Mouse (Mus musculus): ENCODE measurements at regions not wholly inside any gene's neighbourhood (a gene's known extent, or its start where the extent isn't known, plus 50 kb on each side); places are given as distances from the start of the nearest gene placed in this dataset.

DNA sequence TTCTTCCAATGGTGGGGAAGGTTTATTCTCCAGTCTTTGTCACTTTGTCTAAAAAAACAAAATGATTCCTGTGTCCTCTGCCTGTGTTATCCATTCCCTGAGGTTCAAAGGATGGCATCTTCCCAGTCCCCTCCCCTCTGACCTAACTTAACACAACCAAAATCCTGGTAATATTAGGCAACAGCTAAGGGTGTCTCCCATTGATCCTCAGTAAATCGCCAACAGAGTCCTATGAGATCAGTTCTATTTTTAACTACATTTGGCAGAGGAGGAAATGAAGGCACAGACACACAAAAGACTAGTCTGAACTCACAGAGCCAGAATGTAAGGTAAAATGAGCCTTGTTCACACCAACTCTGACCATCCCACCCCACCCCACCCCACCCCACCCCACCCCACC is 228.8 kb downstream of the Sp3 start:
- DNase-seq = no peak
- no peak overlapping the region for H3K4me3 ChIP-seq (replicated peaks; ENCODE audit: insufficient read depth, low read depth, low read length)
- no peak overlapping the region for H3K27ac ChIP-seq (ENCODE audit: insufficient read depth, low read length)
- WGBS = 19% methylated on average over 1 of the region's 1 CpGs
- TF ChIP-seq POLR2A (IDR thresholded peaks at IDR 0.05; ENCODE audit: borderline replicate concordance, insufficient read depth, low read length) = no peak
- no peak for TF ChIP-seq CTCF (IDR thresholded peaks at IDR 0.05; ENCODE audit: borderline replicate concordance, insufficient read depth, low read depth, low read length)
- peaks cover 5% of the 10 kb centered on the region for H3K4me1 ChIP-seq (ENCODE audit: control insufficient read depth, insufficient read depth, low read length)
- H3K27me3 ChIP-seq (ENCODE audit: control insufficient read depth, insufficient read depth, low read length) = no peaks in the 10 kb centered on the region

DNA sequence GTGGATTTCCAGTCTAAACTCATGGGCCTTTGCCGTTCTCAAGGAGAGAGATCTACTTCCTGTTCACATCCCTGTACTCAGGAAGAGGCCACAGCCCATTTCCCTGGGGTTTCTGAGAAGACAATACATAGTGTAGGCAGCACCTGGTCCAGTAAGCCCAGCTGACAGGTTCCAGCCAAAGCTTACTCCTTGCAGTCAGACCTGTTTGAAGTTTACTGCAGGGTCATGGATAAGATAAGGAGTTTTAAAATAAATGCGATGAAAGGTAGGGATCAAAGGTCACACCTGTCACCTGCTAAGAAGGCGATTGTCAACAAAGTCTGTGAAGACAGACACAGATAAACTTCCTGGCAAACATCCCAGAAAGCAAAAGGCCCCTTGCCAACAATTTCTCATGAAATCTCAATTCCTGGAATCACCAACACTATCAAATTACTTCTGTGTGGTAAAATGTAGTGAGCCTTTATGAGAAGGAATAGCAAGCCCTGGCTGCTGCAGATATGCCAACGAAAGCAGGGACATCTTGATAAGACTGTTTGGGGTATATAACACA is 227.5 kb downstream of the Sp3 start:
- Histone ChIP-seq H3K4me1 (ENCODE audit: control insufficient read depth, insufficient read depth, low read length) (no peaks in the 10 kb centered on the region), H3K4me3 (replicated peaks; ENCODE audit: insufficient read depth, low read depth, low read length) (no peak overlapping the region), H3K27me3 (ENCODE audit: control insufficient read depth, insufficient read depth, low read length) (no peaks in the 10 kb centered on the region), H3K27ac (ENCODE audit: insufficient read depth, low read length) (no peak overlapping the region)
- WGBS = 72% methylated on average over 4 of the region's 4 CpGs
- DNase-seq = no peak
- TF ChIP-seq POLR2A (IDR thresholded peaks at IDR 0.05; ENCODE audit: borderline replicate concordance, insufficient read depth, low read length) (no peak), CTCF (IDR thresholded peaks at IDR 0.05; ENCODE audit: borderline replicate concordance, insufficient read depth, low read depth, low read length) (no peak)

DNA sequence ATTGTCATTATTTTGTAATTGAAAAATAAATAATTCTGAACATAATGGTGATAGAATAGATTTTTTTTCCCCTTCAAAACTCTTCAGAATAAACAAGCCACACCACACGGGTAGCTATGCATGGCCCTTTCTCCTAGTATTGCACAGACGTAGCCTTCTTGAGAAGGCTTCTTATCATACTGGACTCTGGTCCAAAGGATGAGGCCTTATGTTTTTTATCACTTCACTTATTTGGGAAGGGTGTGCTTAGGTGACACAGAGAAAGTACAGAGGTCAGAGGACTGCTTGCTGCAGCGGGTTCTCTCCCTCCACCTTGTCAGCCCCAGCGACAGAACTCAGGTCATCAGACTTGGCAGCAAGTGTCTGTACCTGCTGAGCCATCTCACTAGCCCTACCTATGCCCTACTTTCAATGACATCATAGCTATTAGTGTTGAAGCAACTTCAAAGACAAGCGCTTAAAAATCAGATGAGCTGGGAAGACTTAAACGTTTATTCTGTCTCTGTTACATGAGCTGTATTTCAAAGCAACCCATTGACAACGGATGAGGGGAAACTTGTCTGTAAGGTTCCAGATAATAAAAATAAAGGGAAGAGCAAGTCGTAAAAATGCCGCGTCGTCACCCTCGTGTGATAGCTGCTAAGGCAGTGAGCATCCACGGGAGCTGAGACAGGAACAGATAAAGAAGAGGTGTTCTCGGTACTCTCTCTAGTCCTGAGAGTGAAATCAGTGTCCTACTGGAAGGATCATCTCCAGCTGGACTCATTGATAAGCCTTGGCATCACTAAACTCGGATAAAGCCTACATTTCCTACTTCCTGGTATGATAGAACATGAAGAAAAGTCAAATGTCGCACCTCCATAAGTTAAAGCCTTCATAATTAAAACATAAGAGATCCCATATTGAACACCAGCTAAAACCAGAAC is 226.2 kb downstream of the Sp3 start:
- TF ChIP-seq CTCF (IDR thresholded peaks at IDR 0.05; ENCODE audit: borderline replicate concordance, insufficient read depth, low read depth, low read length) (no peak), POLR2A (IDR thresholded peaks at IDR 0.05; ENCODE audit: borderline replicate concordance, insufficient read depth, low read length) (no peak)
- no peak for DNase-seq
- H3K4me1 ChIP-seq (ENCODE audit: control insufficient read depth, insufficient read depth, low read length) = no peaks in the 10 kb centered on the region
- H3K27me3 ChIP-seq (ENCODE audit: control insufficient read depth, insufficient read depth, low read length) = no peaks in the 10 kb centered on the region
- no peak overlapping the region for H3K4me3 ChIP-seq (replicated peaks; ENCODE audit: insufficient read depth, low read depth, low read length)
- 92% methylated on average over 16 of the region's 16 CpGs for WGBS
- no peak overlapping the region for H3K27ac ChIP-seq (ENCODE audit: insufficient read depth, low read length)

DNA sequence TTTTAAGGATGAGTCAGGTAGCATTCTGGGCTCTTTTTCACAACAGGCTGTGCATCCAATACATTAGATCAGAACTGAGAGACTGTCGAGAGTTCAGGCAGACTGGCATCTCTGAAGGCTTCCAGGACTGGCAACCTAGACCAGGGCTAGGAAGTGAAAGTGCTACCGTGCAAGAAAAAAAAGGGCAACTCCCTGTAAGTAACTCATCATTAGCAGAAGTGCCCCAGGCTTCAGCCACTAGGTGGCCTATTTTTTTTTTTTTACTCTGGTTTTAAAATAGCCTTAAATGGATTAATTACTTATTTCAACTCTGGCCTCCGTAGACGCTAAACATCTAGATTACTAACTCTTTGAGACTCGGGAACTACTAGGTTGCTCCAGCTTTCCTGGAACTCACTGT is 216.8 kb downstream of the Sp3 start:
- H3K4me1 ChIP-seq (ENCODE audit: control insufficient read depth, insufficient read depth, low read length) = no peaks in the 10 kb centered on the region
- no peaks in the 10 kb centered on the region for H3K27me3 ChIP-seq (ENCODE audit: control insufficient read depth, insufficient read depth, low read length)
- 91% methylated on average over 5 of the region's 5 CpGs for WGBS
- no peak for DNase-seq
- H3K4me3 ChIP-seq (replicated peaks; ENCODE audit: insufficient read depth, low read depth, low read length) = no peak overlapping the region
- H3K27ac ChIP-seq (ENCODE audit: insufficient read depth, low read length) = no peak overlapping the region
- TF ChIP-seq POLR2A (IDR thresholded peaks at IDR 0.05; ENCODE audit: borderline replicate concordance, insufficient read depth, low read length) (no peak), CTCF (IDR thresholded peaks at IDR 0.05; ENCODE audit: borderline replicate concordance, insufficient read depth, low read depth, low read length) (no peak)

DNA sequence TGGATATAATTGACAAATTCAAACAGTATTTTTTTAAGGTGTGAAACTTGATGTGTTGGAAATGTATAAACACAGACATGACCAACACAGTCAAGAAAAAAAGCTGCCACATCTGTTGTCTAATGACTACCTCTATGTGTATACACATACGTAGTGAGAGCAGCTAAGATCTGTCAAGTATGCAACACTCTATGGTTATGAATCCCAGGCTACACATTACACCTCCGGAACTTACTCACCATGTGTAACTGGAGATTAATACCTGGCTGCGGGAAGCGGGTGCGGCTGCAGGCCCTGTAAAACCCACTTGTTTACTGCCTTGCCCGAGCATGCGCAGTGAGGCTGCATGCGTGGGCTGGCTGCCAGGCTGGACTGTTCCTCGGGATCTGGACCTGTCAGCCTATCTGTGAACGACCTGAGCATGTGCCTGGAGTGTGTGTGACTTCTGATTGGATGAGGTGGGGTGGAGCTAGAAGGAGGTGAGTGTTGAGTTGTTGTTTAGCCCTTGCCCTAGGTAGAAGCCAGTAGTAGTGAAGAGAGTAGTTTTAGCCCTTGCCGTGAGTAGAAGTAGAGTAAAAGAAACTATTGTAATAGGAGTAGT is 211.1 kb downstream of the Sp3 start:
- WGBS = 70% methylated on average over 11 of the region's 11 CpGs
- Histone ChIP-seq H3K27ac (ENCODE audit: insufficient read depth, low read length) (no peak overlapping the region), H3K4me3 (replicated peaks; ENCODE audit: insufficient read depth, low read depth, low read length) (no peak overlapping the region), H3K27me3 (ENCODE audit: control insufficient read depth, insufficient read depth, low read length) (no peaks in the 10 kb centered on the region), H3K4me1 (ENCODE audit: control insufficient read depth, insufficient read depth, low read length) (peaks cover 3% of the 10 kb centered on the region; the same call in 1 of the 2 replicates)
- no peak for DNase-seq
- no peak for TF ChIP-seq POLR2A (IDR thresholded peaks at IDR 0.05; ENCODE audit: borderline replicate concordance, insufficient read depth, low read length)
- TF ChIP-seq CTCF (IDR thresholded peaks at IDR 0.05; ENCODE audit: borderline replicate concordance, insufficient read depth, low read depth, low read length) = no peak

DNA sequence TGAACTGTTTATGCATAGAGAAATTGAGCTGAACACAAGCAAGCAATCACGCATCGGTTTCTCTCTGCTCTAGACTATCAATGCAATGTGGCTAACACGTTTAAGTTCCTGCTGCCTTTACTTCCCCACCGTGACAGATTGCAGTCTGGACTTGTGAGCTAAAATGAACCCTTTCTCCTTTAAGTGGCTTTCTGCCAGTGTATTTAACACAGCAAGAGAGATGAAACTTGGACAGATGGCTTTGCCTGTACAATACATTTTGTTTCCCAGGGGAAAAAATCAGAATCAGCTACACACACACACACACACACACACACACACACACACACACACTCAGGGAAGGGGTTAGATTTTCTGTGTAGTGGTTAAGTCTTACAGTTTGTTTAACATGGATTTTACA is 206.8 kb downstream of the Sp3 start:
- no peak for TF ChIP-seq POLR2A (IDR thresholded peaks at IDR 0.05; ENCODE audit: borderline replicate concordance, insufficient read depth, low read length)
- DNase-seq = peak in 1 of 2 experiments; percentile 10
- WGBS = 40% methylated on average over 4 of the region's 4 CpGs
- no peak overlapping the region for H3K27ac ChIP-seq (ENCODE audit: insufficient read depth, low read length)
- no peak overlapping the region for H3K4me3 ChIP-seq (replicated peaks; ENCODE audit: insufficient read depth, low read depth, low read length)
- H3K27me3 ChIP-seq (ENCODE audit: control insufficient read depth, insufficient read depth, low read length) = no peaks in the 10 kb centered on the region
- H3K4me1 ChIP-seq (ENCODE audit: control insufficient read depth, insufficient read depth, low read length) = peaks cover 3% of the 10 kb centered on the region; the same call in 1 of the 2 replicates

DNA sequence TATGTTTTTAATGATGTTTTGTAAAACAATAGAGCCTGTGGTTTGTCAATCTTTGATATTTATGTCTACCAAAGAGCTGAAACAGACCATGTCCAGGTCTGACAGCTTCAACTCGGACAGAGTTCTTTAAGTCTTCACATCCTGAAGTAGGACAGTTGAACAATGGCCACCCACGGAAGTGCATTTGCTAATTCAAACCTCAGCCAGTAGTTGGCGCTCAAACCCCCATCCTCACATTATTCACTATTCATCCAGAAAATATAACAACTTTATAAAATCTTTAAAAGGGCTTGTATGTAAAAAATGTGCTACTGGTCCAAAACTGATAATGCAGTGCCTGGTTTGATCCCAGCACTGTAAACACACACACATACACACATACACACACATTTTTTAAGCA is 202.9 kb downstream of the Sp3 start:
- DNase-seq = no peak
- Histone ChIP-seq H3K4me3 (replicated peaks; ENCODE audit: insufficient read depth, low read depth, low read length) (no peak overlapping the region), H3K27me3 (ENCODE audit: control insufficient read depth, insufficient read depth, low read length) (no peaks in the 10 kb centered on the region), H3K4me1 (ENCODE audit: control insufficient read depth, insufficient read depth, low read length) (peaks cover 3% of the 10 kb centered on the region; the same call in 1 of the 2 replicates), H3K27ac (ENCODE audit: insufficient read depth, low read length) (no peak overlapping the region)
- TF ChIP-seq POLR2A (IDR thresholded peaks at IDR 0.05; ENCODE audit: borderline replicate concordance, insufficient read depth, low read length) (no peak), CTCF (IDR thresholded peaks at IDR 0.05; ENCODE audit: borderline replicate concordance, insufficient read depth, low read depth, low read length) (peak; percentile 23; the same call in 1 of the 2 replicates)
- 59% methylated on average over 3 of the region's 3 CpGs for WGBS
